Mouse (Mus musculus) limb, embryonic 14.5 days (tissue): Measurements from ENCODE around the gene Castor1. TPM values are rescaled to one million over a fixed set of nuclear protein-coding genes. Genes with fewer than 3 reads are reported as not detected.

Experiments
- ATAC-seq: fragments of 200-750 bp; cut with Nextera tagmentation; 2 replicates; pipeline ENCODE4 v1.8.0; 2017; ENCODE audit warnings: low read depth, moderate number of reproducible peaks, moderate TSS enrichment; ENCODE audit not compliant: low FRiP score
- DNase-seq: peaks from one replicate; pipeline ENCODE4 v3.0.0-alpha.2; 2015; ENCODE audit warnings: low spot score
- H3K27ac ChIP-seq: fragments of 300-500 bp; sonication (generic); replicated peaks from 2 replicates; pipeline ENCODE4 v1.5.1; 2014; ENCODE audit warnings: low read depth, mild to moderate bottlenecking, low read length, moderate library complexity, mixed read lengths
- H3K27me3 ChIP-seq: fragments of 300-500 bp; sonication (generic); 2 replicates; pipeline ENCODE4 v1.6.1; 2014; ENCODE audit warnings: low read length, mixed read lengths; ENCODE audit not compliant: control insufficient read depth, insufficient read depth
- H3K36me3 ChIP-seq: fragments of 300-500 bp; sonication (generic); 2 replicates; pipeline ENCODE4 v1.6.1; 2014; ENCODE audit warnings: mild to moderate bottlenecking, low read length, moderate library complexity, mixed read lengths; ENCODE audit not compliant: control insufficient read depth, insufficient read depth
- H3K4me1 ChIP-seq: fragments of 300-500 bp; sonication (generic); 2 replicates; pipeline ENCODE4 v1.6.1; 2014; ENCODE audit warnings: antibody characterized with exemption, low read length, mixed read lengths; ENCODE audit not compliant: control insufficient read depth, insufficient read depth
- H3K4me2 ChIP-seq: fragments of 300-500 bp; sonication (generic); replicated peaks from 2 replicates; pipeline ENCODE4 v1.6.1; 2014; ENCODE audit warnings: low read depth, mild to moderate bottlenecking, low read length, moderate library complexity; ENCODE audit not compliant: severe bottlenecking
- H3K4me3 ChIP-seq: fragments of 300-500 bp; sonication (generic); replicated peaks from 2 replicates; pipeline ENCODE4 v1.5.1; 2014; ENCODE audit warnings: low read length
- H3K9ac ChIP-seq: fragments of 300-500 bp; sonication (generic); 2 replicates; pipeline ENCODE4 v1.6.1; 2014; ENCODE audit warnings: mild to moderate bottlenecking, low read depth, low read length, moderate library complexity; ENCODE audit not compliant: severe bottlenecking
- H3K9me3 ChIP-seq: fragments of 300-500 bp; sonication (generic); 2 replicates; pipeline ENCODE4 v1.6.1; 2016; ENCODE audit warnings: low read length; ENCODE audit not compliant: control insufficient read depth
- POLR2A ChIP-seq: fragments of 200-500 bp; IDR thresholded peaks from 2 replicates; pipeline ENCODE4 v1.8.0; 2012; ENCODE audit warnings: inconsistent platforms, mild to moderate bottlenecking, moderate library complexity, borderline replicate concordance; ENCODE audit not compliant: insufficient read depth, insufficient read length; ENCODE audit errors: extremely low read depth
- WGBS: fragments of 180-500 bp; shearing (Covaris S2); extraction: QIAGEN DNeasy Blood & Tissue Kit; methylation state at CpG from one replicate; pipeline ENCODE4 v1.1.7; 2014; 5-methylcytosine and 5-hydroxymethylcytosine counted together
- polyA plus RNA-seq, 2 experiments: library from polyadenylated mRNA; depleted of rRNA in 1 of 2; stranded (reverse) in 1 of 2; unstranded in 1 of 2; fragments of >200 nt; fragmentation: Nextera tagmentation in 1 of 2; extraction: Ambion mirVana in 1 of 2; gene quantifications; 2 replicates each; pipeline versions ENCODE4 v1.2.1 to v1.2.3; 2012 to 2014

The Castor1 gene
- polyA plus RNA-seq, 2 experiments, result 10.6 to 13.9 TPM

- Histone ChIP-seq H3K9me3 (no peaks in the 10 kb centered on the region), H3K4me1 (no peaks in the 10 kb centered on the region), H3K36me3 (peaks cover 55% of the 10 kb centered on the region), H3K27ac (no peak overlapping the region), H3K9ac (no peak overlapping the region), H3K27me3 (no peaks in the 10 kb centered on the region), H3K4me3 (no peak overlapping the region), H3K4me2 (no peak overlapping the region)
- DNase-seq (no peak), ATAC-seq (no peak)
- WGBS, result 85% methylated on average over 6 of the region's 6 CpGs
- no peak for TF ChIP-seq POLR2A
These were observed 11.5 kb upstream of the Castor1 start for GRCm38 (mm10) chr11:4206563-4206962.

GRCm38 (mm10) chr11:4207655-4208054, 10.4 kb upstream of the Castor1 start:
- no peak for DNase-seq
- no peak overlapping the region for H3K4me2 ChIP-seq
- peaks cover 63% of the 10 kb centered on the region for H3K36me3 ChIP-seq
- H3K4me3 ChIP-seq, result no peak overlapping the region
- H3K9ac ChIP-seq, result no peak overlapping the region
- TF ChIP-seq POLR2A, result no peak
- H3K9me3 ChIP-seq, result no peaks in the 10 kb centered on the region
- WGBS, result 92% methylated on average over 9 of the region's 9 CpGs
- ATAC-seq, result no peak
- no peak overlapping the region for H3K27ac ChIP-seq
- no peaks in the 10 kb centered on the region for H3K27me3 ChIP-seq
- H3K4me1 ChIP-seq, result no peaks in the 10 kb centered on the region

- no peak for ATAC-seq
- no peak for TF ChIP-seq POLR2A
- Histone ChIP-seq H3K36me3 (peaks cover 78% of the 10 kb centered on the region), H3K27ac (no peak overlapping the region), H3K4me1 (no peaks in the 10 kb centered on the region), H3K4me3 (no peak overlapping the region), H3K9ac (no peak overlapping the region), H3K4me2 (no peak overlapping the region), H3K27me3 (no peaks in the 10 kb centered on the region), H3K9me3 (no peaks in the 10 kb centered on the region)
- no peak for DNase-seq
- WGBS, result 78% methylated on average over 5 of the region's 5 CpGs
These were observed 8.5 kb upstream of the Castor1 start for GRCm38 (mm10) chr11:4209556-4209955.

GRCm38 (mm10) chr11:4210786-4211185, 7.2 kb upstream of the Castor1 start:
- Histone ChIP-seq H3K4me1 (no peaks in the 10 kb centered on the region), H3K9me3 (no peaks in the 10 kb centered on the region), H3K4me3 (no peak overlapping the region), H3K27ac (no peak overlapping the region), H3K9ac (no peak overlapping the region), H3K4me2 (no peak overlapping the region), H3K27me3 (no peaks in the 10 kb centered on the region), H3K36me3 (peaks cover 87% of the 10 kb centered on the region)
- WGBS, result 61% methylated on average over 1 of the region's 1 CpGs
- TF ChIP-seq POLR2A, result no peak
- no peak for ATAC-seq
- no peak for DNase-seq

GRCm38 (mm10) chr11:4213107-4213506, 4.9 kb upstream of the Castor1 start:
- Histone ChIP-seq H3K9ac (no peak overlapping the region), H3K36me3 (peaks cover 64% of the 10 kb centered on the region), H3K27me3 (no peaks in the 10 kb centered on the region), H3K4me1 (0 out of 2 replicates have a peak, but pooled peaks cover 2% of the 10 kb centered on the region), H3K27ac (no peak overlapping the region), H3K4me2 (no peak overlapping the region), H3K9me3 (no peaks in the 10 kb centered on the region), H3K4me3 (no peak overlapping the region)
- TF ChIP-seq POLR2A, result no peak
- 96% methylated on average over 10 of the region's 10 CpGs for WGBS
- ATAC-seq (no peak), DNase-seq (no peak)

GRCm38 (mm10) chr11:4214572-4214971, 3.5 kb upstream of the Castor1 start:
- no peak overlapping the region for H3K9ac ChIP-seq
- WGBS, result 94% methylated on average over 14 of the region's 14 CpGs
- peaks cover 51% of the 10 kb centered on the region for H3K36me3 ChIP-seq
- peaks cover 14% of the 10 kb centered on the region for H3K4me1 ChIP-seq
- DNase-seq (no peak), ATAC-seq (no peak)
- H3K27ac ChIP-seq, result no peak overlapping the region
- H3K27me3 ChIP-seq, result no peaks in the 10 kb centered on the region
- H3K9me3 ChIP-seq, result no peaks in the 10 kb centered on the region
- H3K4me3 ChIP-seq, result no peak overlapping the region
- no peak for TF ChIP-seq POLR2A
- H3K4me2 ChIP-seq, result no peak overlapping the region
